Comparison of ENCODE assay signal across 16 mouse cellular contexts in genomic region chr16:21349869-21350268, GRCm38 (mm10).
DNase-seq lines count a peak whose midpoint lies in the region; ATAC-seq and TF ChIP-seq lines count a peak whose summit lies in the region.
"Had no signal": no experiment of that assay in that cellular context is flagged by ENCODE, and none has a peak within 500 bp of the region (broad histone marks: within the 10 kb centered on the region; RNA-seq: fewer than 3 reads in every experiment).

No protein-coding gene starts in this region.

- no peak overlapping the region for H3K27ac ChIP-seq in intestine, postnatal 0 days (ENCODE audit: low read depth, low read length)
- no peak overlapping the region for H3K27ac ChIP-seq in intestine, embryonic 15.5 days
- H3K27ac ChIP-seq in lung, postnatal 0 days (ENCODE audit: low read length), result no peak overlapping the region
- H3K27ac ChIP-seq in MEL (ENCODE audit: control insufficient read depth, low read depth, low read length), result no peak overlapping the region
- H3K27ac ChIP-seq: heart, embryonic 10.5 days; hindbrain, postnatal 0 days; kidney, embryonic 15.5 days; lung, embryonic 15.5 days; midbrain, embryonic 12.5 days had no signal

- H3K79me2 ChIP-seq in MEL (ENCODE audit: control insufficient read depth, insufficient read depth, low read length, poor library complexity), result no peaks in the 10 kb centered on the region

- H3K4me1 ChIP-seq in intestine, postnatal 0 days (replicated peaks; ENCODE audit: control insufficient read depth, insufficient read depth, low read length), result no peaks in the 10 kb centered on the region
- H3K4me1 ChIP-seq in intestine, embryonic 15.5 days (replicated peaks), result no peaks in the 10 kb centered on the region
- H3K4me1 ChIP-seq in lung, postnatal 0 days (ENCODE audit: insufficient read depth, low read depth, low read length), result no peaks in the 10 kb centered on the region
- no peaks in the 10 kb centered on the region for H3K4me1 ChIP-seq in lung, adult 2 months (ENCODE audit: control insufficient read depth, insufficient read depth, low read length)
- H3K4me1 ChIP-seq in MEL (ENCODE audit: control insufficient read depth in 1 of 2, insufficient read depth in 2 of 2, low read length in 2 of 2), result no peaks in the 10 kb centered on the region
- H3K4me1 ChIP-seq: lung, embryonic 15.5 days had no signal

- no peak overlapping the region for H3K9ac ChIP-seq in intestine, postnatal 0 days (ENCODE audit: low read depth, low read length)
- H3K9ac ChIP-seq in intestine, embryonic 15.5 days, result no peak overlapping the region
- no peak overlapping the region for H3K9ac ChIP-seq in lung, postnatal 0 days (replicated peaks; ENCODE audit: low read depth)
- H3K9ac ChIP-seq in MEL (ENCODE audit: control insufficient read depth, low read depth, low read length, poor library complexity, severe bottlenecking), result no peak overlapping the region
- H3K9ac ChIP-seq: kidney, embryonic 15.5 days; lung, embryonic 15.5 days; midbrain, embryonic 12.5 days had no signal

- H3K4me2 ChIP-seq in intestine, postnatal 0 days (replicated peaks; ENCODE audit: low read depth), result no peak overlapping the region
- H3K4me2 ChIP-seq in intestine, embryonic 15.5 days (replicated peaks), result no peak overlapping the region
- no peak overlapping the region for H3K4me2 ChIP-seq in lung, postnatal 0 days (replicated peaks; ENCODE audit: low read depth, low read length)
- H3K4me2 ChIP-seq: kidney, embryonic 15.5 days; lung, embryonic 15.5 days; midbrain, embryonic 12.5 days had no signal

- no peak for TF ChIP-seq POLR2A in lung, adult 2 months (IDR thresholded peaks at IDR 0.05; ENCODE audit: borderline replicate concordance, extremely low read depth, low read depth, low read length)
- no peak for TF ChIP-seq POLR2A in MEL (IDR thresholded peaks at IDR 0.05; ENCODE audit: control insufficient read depth in 1 of 2, insufficient read depth in 1 of 2, low read depth in 1 of 2, low read length in 2 of 2, poor library complexity in 1 of 2)

- TF ChIP-seq CTCF in intestine, postnatal 0 days (IDR thresholded peaks at IDR 0.05; ENCODE audit: low read depth), result peak; percentile 55
- peak; percentile 61 for TF ChIP-seq CTCF in lung, postnatal 0 days (IDR thresholded peaks at IDR 0.05)
- TF ChIP-seq CTCF in lung, adult 2 months (IDR thresholded peaks at IDR 0.05; ENCODE audit: insufficient read depth, low read length), result no peak
- TF ChIP-seq CTCF in MEL (IDR thresholded peaks at IDR 0.05 in 2 of 3, conservative IDR thresholded peaks at IDR 0.05 in 1 of 3; ENCODE audit: control insufficient read depth in 1 of 3, insufficient read depth in 1 of 3, low read depth in 2 of 3, low read length in 3 of 3, poor library complexity in 1 of 3, severe bottlenecking in 1 of 3), result peak; percentile 39 to 63 (median 58)

- peak; percentile 33 for TF ChIP-seq RAD21 in MEL (IDR thresholded peaks at IDR 0.05; ENCODE audit: low read depth, low read length)

- WGBS in intestine, postnatal 0 days, result 57% methylated on average over 1 of the region's 1 CpGs
- WGBS in intestine, embryonic 15.5 days, result 58% methylated on average over 1 of the region's 1 CpGs
- 81% methylated on average over 1 of the region's 1 CpGs for WGBS in lung, postnatal 0 days
- WGBS in lung, adult 2 months, result 69% methylated on average over 1 of the region's 1 CpGs

- TF ChIP-seq EP300 in lung, postnatal 0 days (IDR thresholded peaks at IDR 0.05), result no peak
- no peak for TF ChIP-seq EP300 in MEL (IDR thresholded peaks at IDR 0.05; ENCODE audit: low read depth in 1 of 2, low read length in 2 of 2)

- no peak for ATAC-seq in intestine, postnatal 0 days
- no peak for ATAC-seq in intestine, embryonic 15.5 days
- no peak for ATAC-seq in lung, postnatal 0 days
- peak; percentile 57 for ATAC-seq in megakaryocyte progenitor cell, adult 5-6 weeks (replicated peaks; ENCODE audit: poor library complexity)
- ATAC-seq: hindbrain, postnatal 0 days had no signal

- no peak overlapping the region for H3K4me3 ChIP-seq in intestine, postnatal 0 days (ENCODE audit: low read depth, low read length)
- H3K4me3 ChIP-seq in intestine, embryonic 15.5 days (replicated peaks), result no peak overlapping the region
- H3K4me3 ChIP-seq in lung, postnatal 0 days (ENCODE audit: low read depth, low read length), result no peak overlapping the region
- H3K4me3 ChIP-seq in lung, adult 2 months (replicated peaks; ENCODE audit: extremely low read depth, low read depth, low read length), result no peak overlapping the region
- no peak overlapping the region for H3K4me3 ChIP-seq in MEL (ENCODE audit: control insufficient read depth in 1 of 2, insufficient read depth in 1 of 2, low read depth in 2 of 2, low read length in 2 of 2)
- H3K4me3 ChIP-seq: heart, embryonic 10.5 days; kidney, embryonic 15.5 days; lung, embryonic 15.5 days; midbrain, embryonic 12.5 days had no signal

- H3K36me3 ChIP-seq in intestine, postnatal 0 days (ENCODE audit: control insufficient read depth, insufficient read depth), result no peaks in the 10 kb centered on the region
- H3K36me3 ChIP-seq in intestine, embryonic 15.5 days, result no peaks in the 10 kb centered on the region
- H3K36me3 ChIP-seq in lung, postnatal 0 days (ENCODE audit: insufficient read depth, low read length), result no peaks in the 10 kb centered on the region
- no peaks in the 10 kb centered on the region for H3K36me3 ChIP-seq in MEL (ENCODE audit: control insufficient read depth in 1 of 2, insufficient read depth in 2 of 2, low read length in 2 of 2)
- H3K36me3 ChIP-seq: heart, embryonic 10.5 days; kidney, embryonic 15.5 days; lung, embryonic 15.5 days; midbrain, embryonic 12.5 days had no signal

- H3K9me3 ChIP-seq in intestine, postnatal 0 days (ENCODE audit: control insufficient read depth), result no peaks in the 10 kb centered on the region
- no peaks in the 10 kb centered on the region for H3K9me3 ChIP-seq in intestine, embryonic 15.5 days
- H3K9me3 ChIP-seq in lung, postnatal 0 days (ENCODE audit: low read length), result no peaks in the 10 kb centered on the region
- H3K9me3 ChIP-seq in MEL (replicated peaks; ENCODE audit: insufficient read depth, low read length), result no peaks in the 10 kb centered on the region
- H3K9me3 ChIP-seq: heart, embryonic 10.5 days; kidney, embryonic 15.5 days; lung, embryonic 15.5 days; midbrain, embryonic 12.5 days had no signal

- H3K27me3 ChIP-seq in intestine, postnatal 0 days (replicated peaks; ENCODE audit: control insufficient read depth, insufficient read depth, low read length), result 0 out of 2 replicates have a peak, but pooled peaks cover 4% of the 10 kb centered on the region
- H3K27me3 ChIP-seq in intestine, embryonic 15.5 days (replicated peaks), result no peaks in the 10 kb centered on the region
- no peaks in the 10 kb centered on the region for H3K27me3 ChIP-seq in lung, postnatal 0 days (replicated peaks; ENCODE audit: insufficient read depth, low read length)
- H3K27me3 ChIP-seq in MEL (ENCODE audit: control insufficient read depth in 1 of 2, insufficient read depth in 2 of 2, low read length in 2 of 2), result peaks cover 1 to 2% of the 10 kb centered on the region in 2 experiments; a peak in 3 of 4 replicates
- H3K27me3 ChIP-seq: kidney, embryonic 15.5 days; lung, embryonic 15.5 days; midbrain, embryonic 12.5 days had no signal

- DNase-seq in lung, postnatal 0 days (ENCODE audit: low spot score), result peak; percentile 35
- DNase-seq in lung, adult 2 months, result no peak
- peak; percentile 47 for DNase-seq in MEL (ENCODE audit: low read depth, low spot score)
- no peak for DNase-seq in Muller cell, postnatal 12 days (ENCODE audit: inconsistent ontology term)
- no peak for DNase-seq in kidney, postnatal 10 days
- DNase-seq: cerebellum, postnatal 25 days; gastrocnemius, postnatal 10 days; retina, postnatal 1 day had no signal

TF ChIP-seq in MEL, 35 proteins besides CTCF, POLR2A, EP300 and RAD21:
- TF ChIP-seq ZC3H11A (IDR thresholded peaks at IDR 0.05; ENCODE audit: low read depth, low read length) (peak; percentile 45), MYB (IDR thresholded peaks at IDR 0.05; ENCODE audit: low read depth, low read length) (no peak), SMC3 (IDR thresholded peaks at IDR 0.05; ENCODE audit: low read depth, low read length) (peak; percentile 41)

Comparison
In these comparisons a context has a peak if more than half of its experiments do, and no peak if none do; other contexts are left out.
1. DNase-seq: peak in lung, postnatal 0 days (single experiment) and MEL (single experiment); none in lung, adult 2 months (single experiment), Muller cell, postnatal 12 days (single experiment) and kidney, postnatal 10 days (single experiment).